Mouse (Mus musculus) forelimb bud, embryonic 11.5 days (tissue): ENCODE measurements around the gene Gm17268.

Source experiments
- DNase-seq: peaks from one replicate; pipeline ENCODE4 v3.0.0-alpha.2; 2012; ENCODE audit warnings: low read depth, low spot score

The Gm17268 gene

DNA sequence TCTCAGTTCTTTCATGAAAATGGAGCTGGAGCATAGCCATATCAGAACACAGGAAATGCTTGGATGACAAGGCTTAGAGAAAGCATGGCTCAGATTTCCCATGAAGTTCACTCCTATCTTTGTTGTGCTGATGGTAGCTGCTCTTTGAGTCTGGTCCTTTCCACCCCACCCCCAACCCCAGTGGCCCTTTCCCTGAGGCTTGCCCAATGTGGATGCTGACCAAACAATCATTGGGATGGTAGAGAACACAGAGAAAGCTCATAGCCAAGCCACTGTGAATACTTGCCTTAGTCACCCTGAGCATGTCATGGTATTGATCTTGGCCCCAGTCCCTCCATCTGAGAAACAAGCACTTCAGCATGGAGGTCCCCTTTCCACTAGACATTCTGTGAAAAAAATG, 6.2 kb downstream of the Gm17268 start:
- no peak for DNase-seq

DNA sequence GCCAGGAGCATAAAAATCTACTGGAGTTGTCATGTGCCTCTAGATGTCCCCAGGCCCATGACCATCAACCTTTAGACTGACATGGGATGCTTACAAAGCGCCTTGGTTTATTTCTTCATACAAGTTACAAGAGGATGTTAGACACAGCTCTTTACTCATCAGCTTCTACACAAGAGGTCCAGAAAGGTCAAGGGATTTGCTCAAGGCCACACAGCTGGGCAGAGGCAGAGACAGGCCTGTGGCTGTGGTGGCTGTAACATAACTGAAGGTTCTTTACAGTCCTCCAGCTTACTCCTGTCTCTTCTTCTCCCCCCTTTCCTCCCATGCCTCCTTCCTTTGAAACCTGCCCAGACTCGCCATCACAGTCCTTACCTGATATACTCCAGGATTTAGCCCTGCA, 8.2 kb downstream of the Gm17268 start:
- DNase-seq: no peak

DNA sequence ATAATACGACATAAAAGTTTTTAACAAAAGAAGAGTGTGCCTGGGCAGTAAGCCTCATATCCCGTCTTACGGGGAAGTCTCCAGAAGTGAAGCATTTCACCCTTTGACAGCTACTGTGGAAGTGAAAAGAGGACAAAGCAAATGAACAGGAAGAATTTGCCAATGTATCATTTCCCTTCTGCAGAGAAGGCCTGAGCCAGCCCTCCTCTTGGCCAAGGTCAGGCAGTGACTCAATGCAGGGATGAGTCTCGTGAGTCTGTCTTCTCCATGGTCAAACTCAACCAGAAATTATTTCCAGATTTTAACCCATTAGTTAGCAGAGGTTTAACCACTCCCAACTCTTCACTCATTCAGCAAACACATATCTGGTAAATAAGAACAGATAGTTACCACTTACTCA, 14.6 kb downstream of the Gm17268 start:
- no peak for DNase-seq

DNA sequence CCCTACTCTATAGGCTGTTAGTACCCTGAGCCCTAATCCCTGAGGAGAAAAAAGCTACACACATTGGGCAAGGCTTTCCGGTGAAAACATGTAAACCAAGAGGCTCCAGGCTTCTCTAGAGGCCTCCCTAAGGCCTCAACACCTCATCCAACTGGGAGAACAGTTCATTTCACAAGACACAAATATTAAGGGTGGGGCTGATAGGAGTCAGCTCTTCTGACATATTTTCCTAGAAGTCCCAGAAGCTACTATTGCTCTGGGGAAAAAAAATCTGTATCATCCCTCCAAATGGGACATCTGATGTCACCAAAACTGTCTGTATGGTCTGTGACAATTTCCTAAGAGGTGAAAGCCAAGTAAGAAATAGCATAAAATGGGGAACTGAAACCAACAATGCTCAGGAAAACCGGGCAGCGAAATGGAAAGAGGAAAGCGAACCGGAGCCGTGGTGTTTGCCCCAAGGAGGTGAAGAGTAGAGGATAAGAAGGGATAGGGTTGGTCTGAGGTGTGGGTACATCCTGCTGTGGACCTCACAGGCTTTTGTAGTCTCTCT, 15.8 kb downstream of the Gm17268 start:
- DNase-seq: no peak

DNA sequence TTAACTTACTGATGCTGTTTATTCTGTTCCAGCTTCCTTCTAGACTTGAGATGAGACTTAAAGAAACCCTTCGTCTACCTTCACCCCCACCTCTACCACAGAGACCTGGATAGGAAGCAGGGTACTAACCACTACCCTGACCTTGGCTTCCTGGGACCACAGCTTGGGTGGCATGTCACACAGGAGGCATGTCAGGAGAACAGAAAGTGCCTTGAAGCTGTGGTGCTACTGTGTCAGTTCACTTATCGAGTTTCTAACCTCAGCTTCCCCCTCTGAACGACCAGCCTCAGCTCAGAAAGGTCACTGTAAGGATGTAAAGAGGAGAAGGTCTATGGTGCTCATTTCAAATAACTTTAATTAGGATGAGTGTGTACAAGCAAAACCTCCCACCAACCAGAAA, 17.0 kb downstream of the Gm17268 start:
- no peak for DNase-seq

DNA sequence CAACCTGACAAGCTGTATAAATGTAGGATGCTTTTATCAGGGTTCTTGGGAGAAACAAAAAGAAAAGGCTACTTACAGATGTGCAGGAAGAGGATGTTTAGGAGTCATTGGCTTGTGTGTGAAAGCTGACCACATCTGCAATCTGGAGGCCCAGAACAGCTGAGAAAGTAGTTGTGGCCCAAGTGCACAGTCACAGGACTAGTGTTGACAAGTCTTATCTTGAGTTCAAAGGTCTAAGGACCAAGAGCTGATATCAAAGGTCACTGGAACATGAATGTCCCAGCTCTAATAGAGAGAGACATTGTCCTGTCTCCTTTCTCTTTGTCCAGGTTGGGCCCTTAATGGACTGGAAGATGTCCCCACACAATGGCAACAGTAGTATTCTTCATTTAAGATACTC, 18.6 kb downstream of the Gm17268 start:
- DNase-seq: no peak

DNA sequence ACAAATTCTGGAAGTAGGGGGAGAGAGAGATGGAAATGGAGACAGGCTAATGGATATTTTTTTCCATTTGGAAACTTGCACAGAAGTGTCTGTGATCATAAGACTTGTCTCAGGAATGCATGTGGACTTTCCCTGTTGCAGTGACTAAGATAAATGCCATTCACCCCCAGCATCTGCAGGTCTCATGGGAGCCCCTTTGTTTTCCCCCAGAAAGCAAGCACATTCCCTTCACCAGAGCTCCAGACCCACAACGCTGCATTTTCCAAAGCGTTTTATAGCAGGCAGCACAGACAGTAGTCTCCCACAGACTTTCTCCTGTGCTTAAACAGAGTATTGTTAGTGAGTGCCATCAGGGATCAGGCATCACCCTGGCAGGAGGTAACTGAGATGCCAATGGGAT, 19.0 kb downstream of the Gm17268 start:
- no peak for DNase-seq

DNA sequence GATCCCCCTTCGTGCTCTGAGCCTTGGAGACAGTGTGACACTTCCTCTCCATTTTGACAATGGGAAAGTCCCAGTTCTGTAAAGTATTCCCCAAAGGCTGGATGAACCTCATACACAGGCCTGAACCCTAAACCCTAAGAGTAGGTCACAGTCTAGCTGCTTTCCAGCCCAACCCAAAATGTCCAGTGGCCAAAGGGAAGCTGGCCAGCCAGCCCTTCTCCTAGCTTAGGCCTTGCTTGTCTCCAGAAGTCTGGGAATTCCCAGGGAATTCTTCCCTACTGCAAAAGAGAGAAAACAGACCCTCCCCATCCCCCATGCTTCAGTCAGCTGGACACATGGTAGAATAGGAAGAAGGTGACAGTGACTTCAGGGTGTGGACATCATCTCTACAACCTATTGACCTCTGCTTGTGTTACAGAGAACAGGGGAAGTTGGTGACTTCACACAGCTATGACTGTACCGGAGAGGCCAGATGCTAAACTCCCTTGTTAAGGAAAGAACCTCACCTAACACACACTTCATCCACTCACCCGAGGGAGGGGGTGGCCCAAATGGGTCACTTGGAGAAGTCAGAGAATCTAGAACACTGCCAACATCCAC, 22.1 kb downstream of the Gm17268 start:
- no peak for DNase-seq

DNA sequence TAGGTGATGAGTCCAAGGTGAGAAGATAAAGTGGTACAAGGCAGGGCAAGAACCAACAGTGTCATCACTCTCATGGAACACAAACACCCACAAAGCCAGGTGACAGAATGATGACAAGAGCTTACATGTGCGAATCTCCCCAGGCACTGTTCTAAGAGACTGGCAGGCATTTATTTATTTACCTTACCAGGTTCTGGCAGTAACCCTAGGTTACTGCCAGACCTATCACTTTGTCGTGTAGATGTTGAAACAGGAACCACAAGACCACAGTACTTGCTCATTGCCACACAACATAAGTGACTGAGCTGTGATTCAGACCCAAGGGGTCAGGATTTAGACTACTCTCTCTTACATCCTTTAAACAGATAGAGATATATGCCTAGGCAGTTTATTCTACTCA, 23.3 kb downstream of the Gm17268 start:
- no peak for DNase-seq

DNA sequence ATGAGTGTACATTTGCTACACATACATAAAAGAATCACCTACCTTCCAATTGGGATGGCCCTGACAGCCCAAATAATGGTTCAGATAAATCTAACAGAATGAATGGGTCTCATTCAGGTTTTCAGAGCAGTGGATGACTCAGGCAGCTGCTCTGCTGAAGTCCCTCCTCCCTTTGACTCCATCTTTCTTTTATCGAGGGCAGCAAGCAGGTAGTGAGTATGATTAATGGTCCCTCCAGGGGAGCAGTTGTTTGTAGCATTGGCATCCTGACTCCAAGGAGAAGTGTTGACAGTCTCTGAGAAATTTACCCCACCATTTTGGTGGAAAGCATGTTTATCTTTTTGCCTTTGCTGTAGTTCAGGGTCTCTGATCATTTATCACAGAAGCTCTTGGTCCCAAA, 24.6 kb downstream of the Gm17268 start:
- DNase-seq: no peak

DNA sequence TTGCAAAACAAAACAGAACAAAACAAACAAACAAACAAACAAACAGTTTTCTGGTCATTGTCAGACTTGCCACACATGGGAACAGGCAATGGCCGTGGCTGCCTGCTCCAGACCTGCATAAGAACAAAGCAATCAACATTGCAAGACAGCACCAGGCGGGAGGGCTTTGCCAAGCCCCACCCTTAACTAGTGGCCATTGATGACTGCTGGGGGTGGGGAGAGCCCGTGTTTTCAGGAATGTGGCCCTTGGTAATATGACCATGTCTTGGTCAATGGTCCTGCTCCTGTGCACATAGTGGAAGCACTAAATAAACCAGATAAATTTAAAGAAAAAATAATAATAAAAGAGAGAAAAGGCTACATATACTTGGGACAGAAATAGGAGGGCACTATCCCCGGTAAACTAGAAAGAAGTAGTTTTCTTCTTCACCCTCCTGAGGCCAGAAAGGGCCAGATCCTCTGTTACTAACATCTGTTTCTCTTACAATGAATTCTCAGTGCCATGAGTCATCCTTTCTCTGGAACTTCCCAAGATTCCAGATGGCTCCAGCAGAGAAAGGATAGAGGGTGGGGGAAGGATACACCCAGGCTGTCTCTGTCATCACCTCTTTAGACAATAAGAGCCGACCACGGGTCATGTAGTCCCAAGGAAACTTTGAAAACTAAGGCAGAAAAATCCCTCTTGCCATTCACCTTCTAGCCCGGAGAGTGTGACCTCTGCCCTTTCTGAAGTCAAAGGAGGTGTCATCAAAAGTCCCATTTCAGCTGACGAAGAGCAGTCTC, 26.8 kb downstream of the Gm17268 start:
- no peak for DNase-seq

DNA sequence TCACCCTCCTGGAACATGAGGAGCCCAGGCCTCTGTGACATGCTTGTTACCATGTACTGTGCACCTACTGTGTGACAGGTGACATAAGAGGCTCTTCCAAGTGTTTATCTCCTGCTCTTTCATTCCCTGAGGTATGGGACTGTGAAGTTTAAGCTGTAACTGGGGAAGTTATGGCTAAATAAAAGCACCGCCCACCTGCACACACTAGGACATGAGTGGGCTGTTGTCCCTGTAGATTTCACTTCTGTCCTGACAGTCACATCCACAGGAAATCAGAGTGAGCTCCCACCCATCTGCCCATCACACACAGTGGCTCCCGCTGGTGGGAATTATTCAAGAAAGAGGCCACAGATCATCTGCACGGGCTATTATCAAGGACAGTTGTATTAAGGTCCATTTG, 28.2 kb downstream of the Gm17268 start:
- DNase-seq: no peak

DNA sequence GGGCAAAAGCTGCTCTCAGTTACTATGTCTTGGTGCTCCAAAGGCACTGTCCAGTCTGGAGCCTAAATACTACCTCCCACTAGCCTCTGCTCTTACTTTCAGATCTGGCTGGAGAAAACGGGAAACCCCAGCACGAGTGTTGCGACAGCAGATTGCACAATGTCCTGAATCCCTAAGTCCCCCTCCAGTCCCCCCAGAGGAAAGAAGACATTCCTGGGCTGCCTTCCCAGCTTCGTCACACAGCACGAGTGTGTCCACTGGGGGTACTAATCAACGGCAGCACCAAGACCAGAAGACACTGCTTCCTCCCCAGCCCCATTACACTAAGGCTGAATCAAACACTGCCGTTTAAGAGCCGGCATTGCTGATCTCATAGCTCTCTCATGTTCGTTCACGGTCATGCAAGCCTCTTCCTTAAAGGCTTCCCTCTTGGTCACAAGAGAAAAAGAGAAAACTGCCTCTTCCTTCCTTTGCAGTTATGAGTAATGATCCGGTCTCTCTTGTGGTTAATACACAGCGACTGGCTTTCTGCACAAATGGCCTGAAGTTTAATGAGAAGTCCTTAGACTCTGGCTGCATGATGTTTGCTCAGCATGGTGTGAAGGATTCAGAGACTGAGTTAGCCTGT, 31.5 kb downstream of the Gm17268 start:
- DNase-seq: no peak

DNA sequence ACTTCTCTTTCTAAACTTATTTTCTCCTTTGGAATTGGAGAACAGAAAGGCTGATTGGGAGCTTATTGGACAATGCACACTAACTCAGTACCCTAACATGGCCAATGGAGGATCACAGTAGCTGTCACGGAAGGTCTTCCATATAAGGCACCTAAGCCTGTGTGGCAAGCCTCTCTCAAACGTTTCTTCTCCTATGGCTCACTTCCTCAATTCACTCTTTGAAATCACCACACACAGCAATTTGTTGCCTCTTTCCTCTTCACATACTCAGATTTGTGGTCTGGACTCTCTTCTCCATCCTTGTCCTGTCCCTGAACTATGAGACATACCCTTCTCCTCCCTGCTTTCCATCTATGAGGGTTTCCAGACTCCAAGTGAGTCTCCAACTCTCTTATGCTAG, 33.6 kb downstream of the Gm17268 start:
- DNase-seq: no peak

DNA sequence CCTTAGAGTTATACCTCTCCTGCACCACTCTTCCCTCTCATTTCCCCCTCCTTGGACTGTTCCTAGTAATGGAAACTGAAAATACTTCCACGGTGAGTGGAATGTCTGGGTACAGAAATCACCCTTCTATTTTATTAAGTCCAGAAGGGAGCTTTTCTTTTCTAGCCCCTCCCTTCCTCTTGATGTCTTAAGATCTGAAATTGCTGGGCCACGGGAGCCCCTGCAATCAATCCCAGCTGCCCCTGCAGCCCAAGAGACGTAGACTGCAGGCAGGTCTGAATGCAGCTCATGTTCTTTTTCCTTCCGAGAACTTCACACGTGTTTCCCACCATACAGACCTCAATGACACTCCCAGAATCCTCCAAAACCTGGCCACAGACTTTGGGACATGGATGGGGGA, 37.8 kb downstream of the Gm17268 start:
- peak; percentile 17 for DNase-seq

DNA sequence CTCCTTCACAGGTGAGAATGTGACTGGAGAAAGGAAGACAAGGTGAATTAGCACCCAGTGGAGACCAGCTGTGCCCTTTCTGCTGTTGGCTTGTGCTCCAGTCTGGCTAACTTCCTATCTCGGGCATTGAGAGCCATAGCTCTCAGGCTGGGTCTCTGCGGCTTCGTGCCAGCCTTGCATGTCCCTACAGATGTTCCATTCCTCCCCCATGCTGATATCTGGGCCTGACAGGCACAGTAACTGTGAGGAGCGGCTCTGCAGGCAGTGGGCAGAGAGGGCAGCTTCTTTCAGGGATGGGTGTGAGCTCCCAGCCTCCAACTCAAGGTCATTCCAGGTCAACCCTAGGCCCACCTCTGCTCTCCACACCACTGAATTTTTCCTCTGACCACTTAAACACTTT, 38.9 kb downstream of the Gm17268 start:
- DNase-seq: no peak

DNA sequence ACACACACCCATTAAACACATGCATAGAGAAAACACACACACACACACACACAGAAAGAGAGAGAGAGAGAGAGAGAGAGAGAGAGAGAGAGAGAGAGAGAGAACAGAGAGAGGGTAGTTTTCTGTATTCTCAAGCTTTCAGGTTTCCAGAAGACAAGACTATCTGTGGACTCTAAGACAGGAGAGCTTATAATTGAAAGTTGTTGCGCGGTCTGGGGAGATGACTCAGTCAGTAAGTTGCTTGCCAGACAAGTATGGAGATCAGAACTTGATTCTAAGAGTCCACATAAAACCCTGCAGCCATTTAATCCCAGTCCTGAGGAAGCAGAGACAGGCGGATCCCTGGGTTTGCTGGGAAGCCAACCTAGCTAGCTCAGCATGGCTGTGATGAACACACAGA, 39.7 kb downstream of the Gm17268 start:
- DNase-seq: no peak

DNA sequence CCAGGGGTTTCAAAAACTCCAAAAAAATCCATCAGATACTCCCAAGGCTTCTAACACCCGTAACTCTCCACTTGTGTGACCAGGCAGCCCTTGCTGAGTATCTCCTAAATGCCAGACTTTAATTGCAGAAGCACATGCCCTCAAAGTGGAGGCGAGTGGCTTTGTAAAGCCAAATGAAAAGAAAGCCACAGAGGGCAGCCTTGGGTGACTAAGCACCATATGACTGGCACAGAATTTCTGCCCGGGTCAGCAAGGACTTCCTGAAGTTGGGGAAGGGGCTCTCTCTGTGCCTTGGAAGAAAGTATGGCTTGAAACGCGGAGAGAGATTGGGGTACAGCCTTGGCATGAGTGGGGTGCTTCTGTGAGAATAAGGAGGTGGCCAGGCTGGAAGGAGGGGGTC, 41.3 kb downstream of the Gm17268 start:
- DNase-seq: no peak

DNA sequence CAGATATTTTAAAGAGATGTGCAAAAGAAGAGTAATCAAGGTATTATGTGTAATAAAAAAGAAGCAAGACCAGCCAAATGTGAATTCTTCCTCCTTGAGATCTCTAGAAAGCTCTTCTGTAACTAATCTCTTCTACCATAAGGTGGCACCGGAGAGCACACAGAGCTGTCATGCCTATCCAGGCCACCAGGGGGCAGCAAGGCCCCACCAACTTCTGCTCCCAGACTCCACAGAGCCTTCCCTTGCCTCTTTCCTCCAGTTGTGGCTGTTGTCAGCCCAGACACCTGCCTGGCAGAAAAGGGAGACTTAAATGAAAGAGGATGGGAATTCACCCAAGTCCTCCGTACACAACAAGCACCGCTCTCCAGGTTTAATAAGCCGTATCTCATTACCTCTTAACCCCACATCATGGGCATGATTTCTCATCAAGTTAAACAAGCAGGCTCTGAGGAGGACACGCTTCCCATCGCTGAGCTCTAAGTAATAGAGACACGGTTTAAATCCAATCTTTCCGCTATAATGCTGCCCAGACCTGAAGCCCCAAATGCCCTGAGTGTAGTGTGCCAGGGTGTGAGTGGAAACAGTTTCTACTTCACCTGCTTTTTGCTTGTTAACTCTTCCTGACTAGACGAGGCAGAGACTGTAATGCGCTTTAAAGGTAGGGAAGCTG, 42.1 kb downstream of the Gm17268 start:
- peak; percentile 73 for DNase-seq

DNA sequence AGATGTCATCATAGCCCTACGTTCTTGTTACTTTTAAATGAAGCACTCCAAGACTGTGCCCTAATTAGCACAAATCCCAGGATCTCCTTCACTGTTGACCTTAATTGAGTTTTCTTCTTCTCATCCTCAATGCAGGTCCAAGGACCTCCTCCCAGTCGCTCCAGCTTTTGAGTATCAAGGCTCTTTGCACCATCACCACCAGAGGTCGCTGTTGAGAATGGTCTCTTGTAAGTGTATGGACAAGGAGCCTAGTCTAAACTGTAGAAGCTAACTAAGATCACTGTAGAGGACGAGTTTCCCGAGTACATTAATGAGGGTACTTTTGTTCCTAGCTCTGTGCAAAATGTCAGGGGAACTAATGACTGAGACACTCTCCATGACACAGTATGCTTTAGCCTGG, 55.2 kb downstream of the Gm17268 start:
- peak; percentile 77 for DNase-seq

DNA sequence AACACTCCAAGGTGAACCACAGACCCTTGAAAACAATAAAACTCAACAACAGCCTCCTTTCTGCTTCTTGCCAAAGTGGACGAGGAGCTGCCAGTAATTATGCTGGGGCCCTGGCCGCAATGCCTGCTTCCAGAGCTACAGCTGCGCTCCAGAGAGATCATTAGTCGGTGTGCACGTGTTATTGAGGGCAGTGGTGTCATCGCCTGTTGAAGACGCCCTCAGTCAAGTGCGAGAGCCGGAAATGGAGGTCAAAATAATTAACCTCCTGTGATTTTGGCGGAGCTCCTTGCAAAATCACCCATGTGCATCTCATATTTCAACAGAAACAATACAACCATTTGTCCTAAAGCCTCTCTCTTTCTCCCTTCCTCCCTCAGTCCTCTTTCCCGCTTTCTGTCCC, 56.2 kb downstream of the Gm17268 start:
- peak; percentile 89 for DNase-seq
